Mouse (Mus musculus): ENCODE data around the gene 1700057G04Rik. TPM values are rescaled to one million over a fixed set of nuclear protein-coding genes. Genes with fewer than 3 reads are reported as not detected.

1700057G04Rik gene
- polyA plus RNA-seq, 1 experiment, result not detected

DNA sequence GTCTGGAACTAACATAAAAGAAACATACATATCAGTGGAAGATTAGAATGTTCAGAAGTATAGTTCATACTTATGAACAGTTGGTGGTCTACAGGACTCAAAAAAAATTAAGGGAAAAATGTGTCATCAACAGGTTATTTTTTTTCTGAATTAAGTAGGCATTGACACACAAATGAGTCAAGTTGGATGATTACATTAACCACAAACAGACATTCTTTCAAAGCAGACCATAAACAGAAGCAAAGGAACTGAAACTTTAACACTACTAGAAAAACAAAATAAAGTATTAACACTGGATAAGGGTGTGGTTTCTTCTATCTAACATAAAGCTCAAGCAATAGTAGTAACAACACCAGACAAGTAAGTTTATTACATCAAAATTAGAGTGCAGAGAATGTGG, 59.7 kb downstream of the 1700057G04Rik start:
- no peak for TF ChIP-seq POLR2A (IDR thresholded peaks at IDR 0.05; ENCODE audit: insufficient read depth, low read depth, low read length)
- no peak for TF ChIP-seq CTCF (IDR thresholded peaks at IDR 0.05; ENCODE audit: insufficient read depth, low read depth, low read length)
- Histone ChIP-seq H3K27ac (ENCODE audit: insufficient read depth, low read depth, low read length) (no peak overlapping the region), H3K4me1 (ENCODE audit: control insufficient read depth, insufficient read depth, low read length) (no peaks in the 10 kb centered on the region), H3K4me3 (ENCODE audit: insufficient read depth, low read depth, low read length) (no peak overlapping the region)

DNA sequence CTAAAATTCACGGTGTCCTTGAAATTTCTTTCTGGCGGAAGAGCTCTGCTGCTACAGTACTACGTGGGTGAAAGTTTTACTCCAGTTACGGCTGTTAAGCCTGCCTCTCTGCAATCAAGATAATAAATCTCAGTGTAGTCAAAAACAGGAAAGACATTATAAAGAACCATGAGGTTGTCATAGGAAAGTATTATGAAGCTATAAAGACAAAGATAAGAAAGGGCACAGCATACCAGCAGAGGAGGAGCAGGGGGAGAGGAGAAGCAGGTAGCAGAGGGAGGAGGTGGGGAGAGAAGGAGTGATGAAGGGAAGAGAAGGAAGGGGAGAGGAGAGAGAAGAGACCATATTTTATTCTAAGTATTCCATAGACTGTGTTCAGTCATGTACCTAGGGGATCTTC, 64.7 kb downstream of the 1700057G04Rik start:
- no peak for TF ChIP-seq CTCF (IDR thresholded peaks at IDR 0.05; ENCODE audit: insufficient read depth, low read depth, low read length)
- TF ChIP-seq POLR2A (IDR thresholded peaks at IDR 0.05; ENCODE audit: insufficient read depth, low read depth, low read length), result no peak
- Histone ChIP-seq H3K27ac (ENCODE audit: insufficient read depth, low read depth, low read length) (no peak overlapping the region), H3K4me3 (ENCODE audit: insufficient read depth, low read depth, low read length) (no peak overlapping the region), H3K4me1 (ENCODE audit: control insufficient read depth, insufficient read depth, low read length) (no peaks in the 10 kb centered on the region)
- WGBS, result 75% methylated on average over 4 of the region's 4 CpGs

DNA sequence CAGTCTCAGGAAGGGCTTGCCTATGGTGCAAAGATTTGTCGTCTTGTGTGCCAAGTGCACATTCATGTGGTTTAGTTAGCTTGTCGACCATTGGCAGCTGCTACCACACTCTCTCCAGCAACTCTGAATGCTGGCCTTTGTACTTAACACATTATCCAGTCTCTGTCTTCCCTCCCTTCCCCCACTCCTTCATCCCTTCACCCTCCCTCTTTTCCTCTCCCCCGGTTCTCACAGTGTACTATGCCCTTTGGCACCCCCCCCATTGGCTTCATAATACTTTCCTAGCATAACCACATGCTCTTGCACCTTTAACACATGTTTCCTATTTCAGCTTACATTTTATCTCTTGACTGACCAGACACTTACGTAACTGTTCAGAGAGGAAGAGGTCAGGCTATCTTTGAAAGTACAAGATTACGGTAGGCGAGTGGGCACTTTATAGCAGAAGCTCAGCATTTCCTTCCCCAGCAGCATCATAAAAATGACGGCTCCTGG, 65.6 kb downstream of the 1700057G04Rik start:
- no peak overlapping the region for H3K4me3 ChIP-seq (ENCODE audit: insufficient read depth, low read depth, low read length)
- no peaks in the 10 kb centered on the region for H3K4me1 ChIP-seq (ENCODE audit: control insufficient read depth, insufficient read depth, low read length)
- WGBS, result 52% methylated on average over 7 of the region's 7 CpGs
- no peak for TF ChIP-seq CTCF (IDR thresholded peaks at IDR 0.05; ENCODE audit: insufficient read depth, low read depth, low read length)
- TF ChIP-seq POLR2A (IDR thresholded peaks at IDR 0.05; ENCODE audit: insufficient read depth, low read depth, low read length), result no peak
- H3K27ac ChIP-seq (ENCODE audit: insufficient read depth, low read depth, low read length), result no peak overlapping the region

DNA sequence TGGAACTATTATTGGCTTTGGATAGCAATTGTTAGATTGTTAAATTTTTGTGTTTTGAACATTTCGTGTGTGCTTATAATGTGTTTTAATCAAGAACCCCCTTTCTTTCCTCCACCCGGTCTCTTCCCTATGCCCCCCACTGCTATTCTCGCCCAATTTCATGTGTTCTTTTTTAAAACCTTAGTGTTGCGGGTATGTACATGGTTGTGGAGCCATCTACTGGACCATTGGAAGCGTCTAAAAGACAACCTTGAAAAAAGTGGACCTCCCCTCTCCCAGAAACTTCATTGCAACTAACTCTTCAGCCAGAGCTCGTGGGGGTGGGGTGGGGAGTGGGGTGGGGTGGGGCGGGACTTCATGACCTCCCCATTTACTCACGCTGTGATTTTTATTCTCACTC, 66.2 kb downstream of the 1700057G04Rik start:
- no peak overlapping the region for H3K27ac ChIP-seq (ENCODE audit: insufficient read depth, low read depth, low read length)
- 53% methylated on average over 8 of the region's 8 CpGs for WGBS
- TF ChIP-seq CTCF (IDR thresholded peaks at IDR 0.05; ENCODE audit: insufficient read depth, low read depth, low read length) (no peak), POLR2A (IDR thresholded peaks at IDR 0.05; ENCODE audit: insufficient read depth, low read depth, low read length) (no peak)

DNA sequence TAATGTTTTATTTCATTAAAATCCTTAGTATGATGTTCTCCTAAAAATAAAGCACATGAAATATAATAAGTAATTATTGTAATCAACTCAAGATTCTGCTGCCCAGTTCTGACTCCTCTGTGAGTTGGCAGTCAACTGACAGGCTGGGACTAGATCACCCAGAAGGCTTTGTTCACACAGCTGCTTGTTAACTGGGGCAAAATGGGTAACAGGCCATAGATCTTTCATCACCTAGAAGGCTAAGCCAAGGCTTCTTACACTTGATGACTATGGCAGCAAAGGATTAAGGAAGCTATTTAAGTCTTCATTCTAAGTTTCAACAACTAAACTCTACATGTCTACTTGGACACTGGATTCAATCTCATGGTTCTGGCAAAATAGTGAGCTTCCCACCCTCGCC, 68.8 kb downstream of the 1700057G04Rik start:
- H3K4me1 ChIP-seq (ENCODE audit: control insufficient read depth, insufficient read depth, low read length), result no peaks in the 10 kb centered on the region
- WGBS, result 66% methylated on average over 1 of the region's 1 CpGs
- TF ChIP-seq CTCF (IDR thresholded peaks at IDR 0.05; ENCODE audit: insufficient read depth, low read depth, low read length), result no peak
- no peak for TF ChIP-seq POLR2A (IDR thresholded peaks at IDR 0.05; ENCODE audit: insufficient read depth, low read depth, low read length)

More for the DNA sequence above, 66.2 kb downstream of the 1700057G04Rik start:
- Histone ChIP-seq H3K4me1 (ENCODE audit: control insufficient read depth, insufficient read depth, low read length) (no peaks in the 10 kb centered on the region), H3K4me3 (ENCODE audit: insufficient read depth, low read depth, low read length) (no peak overlapping the region)

DNA sequence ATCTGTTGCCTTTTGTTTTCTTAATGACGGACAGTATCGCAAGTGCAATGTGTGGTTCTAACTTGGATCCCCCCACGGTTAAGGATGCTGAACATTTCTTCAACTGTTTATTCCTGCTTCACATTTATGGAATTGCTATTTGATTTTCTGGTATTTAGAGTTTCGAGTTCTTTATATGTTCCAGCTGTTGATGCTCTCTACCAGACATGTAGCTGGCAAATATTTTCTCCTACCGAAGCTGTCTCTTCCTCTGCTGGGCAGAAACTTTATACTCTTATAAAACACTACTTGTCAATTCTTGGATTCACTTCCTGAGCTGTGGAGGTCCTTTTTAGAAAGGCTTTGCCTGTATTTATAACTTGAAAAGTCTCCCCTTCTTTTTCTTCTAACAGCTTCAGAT, 70.1 kb downstream of the 1700057G04Rik start:
- Histone ChIP-seq H3K4me1 (ENCODE audit: control insufficient read depth, insufficient read depth, low read length) (no peaks in the 10 kb centered on the region), H3K4me3 (ENCODE audit: insufficient read depth, low read depth, low read length) (no peak overlapping the region), H3K27ac (ENCODE audit: insufficient read depth, low read depth, low read length) (no peak overlapping the region)
- 89% methylated on average over 5 of the region's 5 CpGs for WGBS
- TF ChIP-seq POLR2A (IDR thresholded peaks at IDR 0.05; ENCODE audit: insufficient read depth, low read depth, low read length) (no peak), CTCF (IDR thresholded peaks at IDR 0.05; ENCODE audit: insufficient read depth, low read depth, low read length) (no peak)

More for the DNA sequence above, 68.8 kb downstream of the 1700057G04Rik start:
- Histone ChIP-seq H3K4me3 (ENCODE audit: insufficient read depth, low read depth, low read length) (no peak overlapping the region), H3K27ac (ENCODE audit: insufficient read depth, low read depth, low read length) (no peak overlapping the region)

DNA sequence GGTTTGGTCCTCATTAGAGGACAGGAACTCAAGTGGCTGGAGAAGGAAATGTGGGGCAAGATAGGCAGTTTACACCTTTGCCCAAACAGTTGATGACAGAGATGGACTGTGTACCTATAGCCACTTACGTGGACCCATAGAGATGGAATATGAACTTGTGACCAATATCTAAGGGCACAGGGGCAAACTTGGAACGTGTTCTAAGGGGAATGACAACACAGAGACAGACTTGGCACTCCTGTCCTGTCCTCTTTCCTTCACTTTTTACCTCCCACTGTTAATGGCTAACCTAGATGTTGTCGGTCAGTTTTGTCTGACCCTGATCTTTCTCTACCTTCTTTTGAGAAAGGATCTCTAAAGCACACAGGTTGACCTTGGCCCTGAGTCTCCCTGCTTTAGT, 74.2 kb downstream of the 1700057G04Rik start:
- Histone ChIP-seq H3K4me3 (ENCODE audit: insufficient read depth, low read depth, low read length) (no peak overlapping the region), H3K4me1 (ENCODE audit: control insufficient read depth, insufficient read depth, low read length) (no peaks in the 10 kb centered on the region), H3K27ac (ENCODE audit: insufficient read depth, low read depth, low read length) (no peak overlapping the region)
- WGBS, result 85% methylated on average over 3 of the region's 3 CpGs
- no peak for TF ChIP-seq POLR2A (IDR thresholded peaks at IDR 0.05; ENCODE audit: insufficient read depth, low read depth, low read length)

DNA sequence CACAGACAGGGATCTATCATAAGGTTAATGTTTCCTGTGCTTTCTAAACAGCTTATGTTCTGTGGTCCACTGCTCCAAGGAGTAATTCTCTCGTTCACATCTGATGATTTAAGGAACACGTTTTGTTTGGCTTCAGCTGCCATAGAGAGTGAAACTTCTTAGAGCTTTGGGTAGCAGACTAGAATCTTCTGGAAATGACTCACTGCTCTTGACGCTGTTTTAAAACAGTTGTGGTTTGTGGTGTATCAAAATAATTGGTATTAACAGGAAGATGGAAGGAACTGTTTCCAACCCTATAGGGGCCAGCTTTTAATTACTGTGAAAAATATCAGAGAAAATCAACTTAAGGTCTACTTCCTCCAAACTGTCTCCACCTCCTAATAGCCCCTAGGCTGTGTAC, 75.2 kb downstream of the 1700057G04Rik start:
- H3K27ac ChIP-seq (ENCODE audit: insufficient read depth, low read depth, low read length), result no peak overlapping the region
- no peak for TF ChIP-seq POLR2A (IDR thresholded peaks at IDR 0.05; ENCODE audit: insufficient read depth, low read depth, low read length)
- TF ChIP-seq CTCF (IDR thresholded peaks at IDR 0.05; ENCODE audit: insufficient read depth, low read depth, low read length), result no peak
- no peaks in the 10 kb centered on the region for H3K4me1 ChIP-seq (ENCODE audit: control insufficient read depth, insufficient read depth, low read length)
- 54% methylated on average over 3 of the region's 3 CpGs for WGBS
- no peak overlapping the region for H3K4me3 ChIP-seq (ENCODE audit: insufficient read depth, low read depth, low read length)

DNA sequence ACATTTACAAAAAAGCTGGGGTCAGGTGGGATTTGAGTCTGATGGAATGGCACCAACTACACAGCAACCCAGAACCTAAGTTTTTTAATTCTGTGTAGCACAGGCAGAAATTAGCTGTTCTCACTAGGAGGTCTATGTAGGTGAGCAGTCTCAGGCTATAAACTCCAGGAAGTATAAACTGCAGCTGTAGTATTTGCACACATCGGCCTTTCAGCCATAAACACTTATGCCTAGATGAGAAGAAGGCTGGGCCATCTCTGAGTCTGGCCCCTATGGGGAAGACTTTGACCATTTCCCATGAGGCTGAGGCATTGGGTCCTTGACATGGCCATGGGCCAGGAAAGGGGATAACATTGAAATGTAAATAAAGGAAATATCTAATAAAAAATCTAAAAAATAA, 76.7 kb downstream of the 1700057G04Rik start:
- Histone ChIP-seq H3K4me3 (ENCODE audit: insufficient read depth, low read depth, low read length) (no peak overlapping the region), H3K27ac (ENCODE audit: insufficient read depth, low read depth, low read length) (no peak overlapping the region), H3K4me1 (ENCODE audit: control insufficient read depth, insufficient read depth, low read length) (no peaks in the 10 kb centered on the region)
- TF ChIP-seq CTCF (IDR thresholded peaks at IDR 0.05; ENCODE audit: insufficient read depth, low read depth, low read length) (no peak), POLR2A (IDR thresholded peaks at IDR 0.05; ENCODE audit: insufficient read depth, low read depth, low read length) (no peak)
- 95% methylated on average over 1 of the region's 1 CpGs for WGBS

DNA sequence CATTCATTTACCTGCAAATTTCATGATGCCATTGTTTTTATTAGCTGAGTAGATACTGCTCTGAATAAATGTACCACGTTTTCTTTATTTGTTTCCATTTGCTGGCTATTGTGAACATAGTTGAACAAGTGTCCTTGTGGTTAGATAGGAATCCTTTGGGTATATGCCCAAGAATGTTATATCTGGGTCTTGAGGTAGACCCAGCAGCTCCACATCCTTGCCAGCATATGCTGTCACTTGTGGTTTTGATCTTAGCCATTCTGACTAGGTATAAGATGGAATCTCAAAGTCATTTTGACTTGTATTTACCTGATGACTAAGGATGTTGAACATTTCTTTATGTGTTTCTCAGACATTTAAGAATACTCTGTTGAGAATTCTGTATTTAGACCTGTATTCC, 77.7 kb downstream of the 1700057G04Rik start:
- WGBS, result 61% methylated on average over 1 of the region's 1 CpGs
- no peaks in the 10 kb centered on the region for H3K4me1 ChIP-seq (ENCODE audit: control insufficient read depth, insufficient read depth, low read length)
- TF ChIP-seq POLR2A (IDR thresholded peaks at IDR 0.05; ENCODE audit: insufficient read depth, low read depth, low read length), result no peak
- no peak for TF ChIP-seq CTCF (IDR thresholded peaks at IDR 0.05; ENCODE audit: insufficient read depth, low read depth, low read length)
- no peak overlapping the region for H3K4me3 ChIP-seq (ENCODE audit: insufficient read depth, low read depth, low read length)
- no peak overlapping the region for H3K27ac ChIP-seq (ENCODE audit: insufficient read depth, low read depth, low read length)

All from olfactory bulb, adult 2 months (tissue).